Mouse (Mus musculus) forebrain, embryonic 14.5 days (tissue): ENCODE results near the gene Gosr2. TPM values are rescaled to one million over a fixed set of nuclear protein-coding genes. Genes with fewer than 3 reads are reported as not detected.

Experiments
- polyA plus RNA-seq: library from polyadenylated mRNA; unstranded; fragments of >200 nt; fragmentation: Nextera tagmentation; extraction: Ambion mirVana; gene quantifications from 2 replicates; pipeline ENCODE4 v1.2.1, GENCODE M21; 2014

The Gosr2 gene
- polyA plus RNA-seq, 1 experiment from 2014 or later = 106 TPM

Other genes starting within 250 kb of the Gosr2 start
- not detected in 2 replicates for gene Lrrc37a, start 193.3 kb downstream of the Gosr2 start, polyA plus RNA-seq
- gene Gm884, start 76.8 kb downstream of the Gosr2 start, polyA plus RNA-seq = not detected in 2 replicates
- gene Lyzl6, start 59.0 kb downstream of the Gosr2 start, polyA plus RNA-seq = not detected in 2 replicates
- 2.3 and 3.2 TPM in 2 replicates for gene Rprml, start 48.3 kb downstream of the Gosr2 start, polyA plus RNA-seq
- gene Wnt9b, start 51.9 kb upstream of the Gosr2 start, polyA plus RNA-seq = 0.10 and 0.26 TPM in 2 replicates
- gene Wnt3, start 76.3 kb upstream of the Gosr2 start, polyA plus RNA-seq = 5.7 and 6.6 TPM in 2 replicates